Mouse (Mus musculus) liver, embryonic 11.5 days (tissue): Measurements from ENCODE around the gene Gm6309. TPM values are rescaled to one million over a fixed set of nuclear protein-coding genes. Genes with fewer than 3 reads are reported as not detected.

Experiments
- polyA plus RNA-seq: library from polyadenylated mRNA; unstranded; fragments of >200 nt; fragmentation: Nextera tagmentation; extraction: Ambion mirVana; gene quantifications from 2 replicates; pipeline ENCODE4 v1.2.1, GENCODE M21; 2014

The Gm6309 gene
- polyA plus RNA-seq, 1 experiment from 2014 or later: not detected

Other genes with a start within 250 kb of the Gm6309 start
- not detected in 2 replicates for gene Cyp3a25, start 161.1 kb downstream of the Gm6309 start, polyA plus RNA-seq
- gene Cyp3a59, start 91.5 kb downstream of the Gm6309 start, polyA plus RNA-seq: not detected in 2 replicates
- not detected in 2 replicates for gene Gm5565, start 10.2 kb downstream of the Gm6309 start, polyA plus RNA-seq
- not detected in 2 replicates for gene 1700001J03Rik, start 14.6 kb upstream of the Gm6309 start, polyA plus RNA-seq
- gene Rnf6, start 50.8 kb upstream of the Gm6309 start, polyA plus RNA-seq: 31.5 and 32.6 TPM in 2 replicates
- gene Cdk8, start 60.5 kb upstream of the Gm6309 start, polyA plus RNA-seq: 31.5 and 34.3 TPM in 2 replicates
- 0.18 and 0.40 TPM in 2 replicates for gene Wasf3, start 214.3 kb upstream of the Gm6309 start, polyA plus RNA-seq